Mouse (Mus musculus): ENCODE data around the gene Pcnt. TPM values are rescaled to one million over a fixed set of nuclear protein-coding genes. Genes with fewer than 3 reads are reported as not detected.

Pcnt gene
- polyA plus RNA-seq (2017; shearing (Covaris generic)), result 28.3 TPM

GRCm38 (mm10) chr10:76442178-76443088, at the start of gene Pcnt:
Gene Pcnt (minus strand): TSS chr10:76442786.

GRCm38 (mm10) chr10:76468203-76469162, 25.9 kb upstream of the Pcnt start, which contains the start of the genes Mcm3ap and Ybey:
Gene Mcm3ap (plus strand): TSS chr10:76468927.
Gene Ybey (minus strand): TSS chr10:76469114.

GRCm38 (mm10) chr10:76448851-76449250, 6.3 kb upstream of the Pcnt start, which contains the start of gene 2610028H24Rik:
Gene 2610028H24Rik (plus strand): TSS chr10:76449081.

GRCm38 (mm10) chr10:76440281-76440680, 2.3 kb downstream of the Pcnt start, which contains the start of gene AC141477.1:
Gene AC141477.1 (minus strand): TSS chr10:76440444.

GRCm38 (mm10) chr10:76344711-76345539, 97.7 kb downstream of the Pcnt start, which contains the start of gene Dip2a:
Gene Dip2a (minus strand): TSS chr10:76345291.

Other genes with a start within 250 kb of the Pcnt start
- gene Prmt2, start 204.9 kb downstream of the Pcnt start, polyA plus RNA-seq (2017; shearing (Covaris generic)), result 17.3 TPM
- not detected for gene S100b, start 188.9 kb downstream of the Pcnt start, polyA plus RNA-seq (2017; shearing (Covaris generic))
- 5.9 TPM for gene Dip2a, start 97.5 kb downstream of the Pcnt start, polyA plus RNA-seq (2017; shearing (Covaris generic))
- gene AC141477.1, start 2.3 kb downstream of the Pcnt start, polyA plus RNA-seq (2017; shearing (Covaris generic)), result 15.0 TPM
- gene 2610028H24Rik, start 6.3 kb upstream of the Pcnt start, polyA plus RNA-seq (2017; shearing (Covaris generic)), result not detected
- 62.4 TPM for gene Mcm3ap, start 26.1 kb upstream of the Pcnt start, polyA plus RNA-seq (2017; shearing (Covaris generic))
- 1.0 TPM for gene Ybey, start 26.3 kb upstream of the Pcnt start, polyA plus RNA-seq (2017; shearing (Covaris generic))
- gene Lss, start 88.8 kb upstream of the Pcnt start, polyA plus RNA-seq (2017; shearing (Covaris generic)), result 18.0 TPM
- gene Spatc1l, start 119.5 kb upstream of the Pcnt start, polyA plus RNA-seq (2017; shearing (Covaris generic)), result not detected
- gene Ftcd, start 132.9 kb upstream of the Pcnt start, polyA plus RNA-seq (2017; shearing (Covaris generic)), result not detected
- not detected for gene Col6a2, start 180.8 kb upstream of the Pcnt start, polyA plus RNA-seq (2017; shearing (Covaris generic))

Measured in effector memory CD4-positive, alpha-beta T cell, adult 5 months (primary cell).